Mouse (Mus musculus): ENCODE measurements at regions not wholly inside any gene's neighbourhood (a gene's known extent, or its start where the extent isn't known, plus 50 kb on each side); places are given as distances from the start of the nearest gene placed in this dataset.

- no peak for TF ChIP-seq POLR2A (IDR thresholded peaks at IDR 0.05; ENCODE audit: insufficient read depth, low read length)
- no peak for TF ChIP-seq CTCF (IDR thresholded peaks at IDR 0.05; ENCODE audit: low read depth, low read length)
Observed at GRCm38 (mm10) chr6:22668190-22668975, 206.9 kb upstream of the Ptprz1 start.

All from ES-Bruce4 (cell line).